Mouse (Mus musculus): ENCODE measurements around the gene Pilrb1. TPM values are rescaled to one million over a fixed set of nuclear protein-coding genes. Genes with fewer than 3 reads are reported as not detected.
"Not testable (repeated sequence)": the region's sequence is repeated elsewhere in the genome, so short reads cannot be mapped to it uniquely, and the experiment has no call there.

The Pilrb1 gene
- 1.3 and 1.7 TPM in 2 replicates for polyA plus RNA-seq (2016; fragmentation: Nextera tagmentation; extraction: Ambion mirVana)

DNA sequence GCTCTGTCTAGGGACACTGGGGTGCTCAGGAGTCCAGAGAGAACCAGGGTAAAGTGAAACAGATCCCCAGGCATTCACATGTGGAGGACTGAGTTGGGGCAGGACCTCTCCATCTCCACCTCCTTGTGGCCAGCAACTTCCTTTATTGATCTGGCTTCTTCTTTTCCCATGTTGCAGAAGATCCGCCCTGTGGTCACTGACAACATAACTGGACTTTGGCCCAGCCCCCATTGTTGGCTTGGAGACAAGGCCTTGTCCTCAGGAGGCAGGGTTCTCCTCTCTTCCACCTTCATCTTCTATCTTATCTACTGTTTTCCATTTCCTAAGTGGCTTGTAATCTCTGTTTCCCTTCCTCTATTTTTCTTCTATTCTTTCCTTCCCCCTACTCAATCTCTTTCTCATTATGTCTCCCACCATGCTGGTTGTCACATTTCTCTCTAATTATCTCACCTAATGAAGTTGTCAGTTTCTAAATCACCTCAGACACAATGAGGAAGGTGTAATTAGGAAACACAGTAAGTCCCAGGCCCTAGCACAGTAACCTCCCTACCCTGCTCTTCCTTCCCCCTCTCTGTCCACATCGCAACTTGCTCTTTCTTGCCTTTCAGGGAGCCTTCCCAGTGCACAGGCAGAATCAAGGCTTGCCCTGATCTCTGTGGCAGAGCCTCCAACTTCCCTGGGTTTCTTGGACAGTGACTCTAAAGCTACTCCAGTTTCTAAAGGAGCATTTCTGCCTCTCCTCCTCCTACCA is at the start of gene Pilrb1:
Gene Pilrb1 (minus strand): TSS at position 147 of the 751 bp plus-strand sequence.
- not testable (repeated sequence) for H3K27ac ChIP-seq; H3K4me2 ChIP-seq; H3K4me3 ChIP-seq; H3K9me3 ChIP-seq (replicated peaks); H3K4me1 ChIP-seq; ATAC-seq; H3K36me3 ChIP-seq; H3K9ac ChIP-seq; H3K27me3 ChIP-seq (replicated peaks)
- 15% methylated on average over 2 of the region's 2 CpGs for WGBS (ENCODE audit: insufficient replicate concordance)

DNA sequence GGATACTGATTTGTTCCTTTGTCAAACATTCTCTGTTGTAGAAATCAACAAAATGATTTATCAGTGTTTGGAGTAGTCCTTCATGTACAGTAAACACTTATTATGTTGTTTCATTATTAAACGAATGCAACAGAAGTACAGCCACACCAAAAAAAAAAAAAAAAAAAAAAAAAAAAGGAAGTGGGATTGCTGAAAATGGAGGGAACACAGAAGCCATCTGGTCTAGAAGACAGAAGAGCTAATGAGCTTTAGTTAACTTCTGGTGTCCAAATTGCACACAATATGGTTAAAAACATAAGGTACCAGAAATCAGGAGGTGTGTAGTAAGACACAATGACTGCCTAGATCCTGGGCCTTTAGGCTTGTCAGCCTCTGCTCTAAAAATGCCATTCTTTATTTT is 39.9 kb upstream of the Pilrb1 start:
- Histone ChIP-seq H3K27me3 (replicated peaks) (no peaks in the 10 kb centered on the region), H3K4me1 (no peaks in the 10 kb centered on the region), H3K4me2 (no peak overlapping the region), H3K4me3 (no peak overlapping the region), H3K9me3 (replicated peaks) (no peaks in the 10 kb centered on the region), H3K36me3 (no peaks in the 10 kb centered on the region), H3K27ac (no peak overlapping the region), H3K9ac (no peak overlapping the region)
- 30% methylated on average over 1 of the region's 1 CpGs for WGBS (ENCODE audit: insufficient replicate concordance)
- ATAC-seq: no peak

DNA sequence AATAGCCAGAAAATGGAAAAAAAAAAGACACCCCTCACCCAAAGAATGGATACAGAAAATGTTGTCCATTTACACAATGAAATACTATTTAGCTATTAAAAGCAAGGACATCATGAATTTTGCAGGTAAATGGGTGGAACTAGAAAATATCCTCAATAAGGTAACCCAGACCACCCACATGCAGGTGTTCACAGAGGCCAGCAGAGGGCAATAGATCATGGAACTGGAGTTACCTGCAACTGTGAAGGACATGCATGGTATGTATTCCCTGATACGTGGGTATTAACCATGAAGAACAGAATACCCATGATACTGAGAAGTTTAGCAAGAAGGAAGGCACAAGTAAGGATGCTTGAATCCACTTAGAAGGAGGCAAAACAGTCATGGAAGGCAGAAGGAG is 35.0 kb upstream of the Pilrb1 start:
- H3K4me3 ChIP-seq: no peak overlapping the region
- no peak for ATAC-seq
- WGBS (ENCODE audit: insufficient replicate concordance): 47% methylated on average over 1 of the region's 1 CpGs
- no peaks in the 10 kb centered on the region for H3K4me1 ChIP-seq
- H3K27ac ChIP-seq: no peak overlapping the region
- H3K9ac ChIP-seq: no peak overlapping the region
- no peaks in the 10 kb centered on the region for H3K36me3 ChIP-seq
- H3K9me3 ChIP-seq (replicated peaks): no peaks in the 10 kb centered on the region
- no peak overlapping the region for H3K4me2 ChIP-seq
- H3K27me3 ChIP-seq (replicated peaks): no peaks in the 10 kb centered on the region

DNA sequence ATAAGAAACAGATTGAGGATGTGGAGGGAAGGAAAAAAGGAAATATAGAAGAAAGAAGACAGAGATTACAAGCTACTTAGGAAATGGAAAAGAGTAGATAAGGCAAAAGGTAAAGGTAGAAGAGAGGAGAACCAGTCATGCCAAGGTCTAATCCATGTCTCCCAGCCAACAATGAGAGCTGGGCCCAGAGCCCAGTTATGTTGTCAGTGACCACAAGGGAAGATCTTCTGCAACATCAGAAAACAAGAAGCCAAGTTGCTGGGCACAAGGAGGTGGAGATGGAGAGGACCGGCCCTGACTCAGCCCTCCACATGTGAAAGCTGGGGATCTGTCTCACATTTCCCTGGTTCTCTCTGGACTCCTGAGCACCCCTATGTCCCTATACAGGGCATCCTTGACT is 29.8 kb upstream of the Pilrb1 start:
- WGBS (ENCODE audit: insufficient replicate concordance): 63% methylated on average over 1 of the region's 1 CpGs
- no peaks in the 10 kb centered on the region for H3K9me3 ChIP-seq (replicated peaks)

DNA sequence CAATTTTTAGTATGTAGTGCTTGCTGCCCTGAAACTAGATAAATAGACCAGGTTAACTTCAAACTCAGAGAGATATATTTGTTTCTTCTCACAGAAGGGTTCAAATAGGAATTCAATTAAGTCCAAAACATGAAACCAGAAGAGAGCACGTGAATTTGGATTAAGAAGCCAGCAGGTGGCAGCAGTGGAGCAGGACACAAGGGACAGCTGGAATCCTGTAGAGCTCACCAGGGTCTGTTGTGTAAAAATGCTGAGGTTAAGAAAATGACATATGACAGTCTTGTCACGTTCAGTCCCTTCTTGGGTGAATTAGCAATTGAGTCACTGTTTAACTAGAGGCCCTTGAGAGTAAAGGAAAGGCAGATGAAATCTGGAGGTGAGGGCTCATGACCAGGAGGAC is 28.0 kb upstream of the Pilrb1 start:
- Histone ChIP-seq H3K9ac (no peak overlapping the region), H3K27ac (no peak overlapping the region), H3K9me3 (replicated peaks) (no peaks in the 10 kb centered on the region), H3K27me3 (replicated peaks) (no peaks in the 10 kb centered on the region; the same call in 1 of the 2 replicates), H3K4me3 (no peak overlapping the region), H3K4me2 (no peak overlapping the region), H3K4me1 (no peaks in the 10 kb centered on the region), H3K36me3 (no peaks in the 10 kb centered on the region)
- no peak for ATAC-seq
- WGBS (ENCODE audit: insufficient replicate concordance): 0% methylated on average over 2 of the region's 2 CpGs

More for the DNA sequence above, 29.8 kb upstream of the Pilrb1 start:
- H3K4me3 ChIP-seq: no peak overlapping the region
- H3K27me3 ChIP-seq (replicated peaks): no peaks in the 10 kb centered on the region; the same call in 1 of the 2 replicates
- no peak for ATAC-seq
- no peak overlapping the region for H3K27ac ChIP-seq
- no peaks in the 10 kb centered on the region for H3K36me3 ChIP-seq
- no peak overlapping the region for H3K9ac ChIP-seq
- H3K4me1 ChIP-seq: no peaks in the 10 kb centered on the region
- no peak overlapping the region for H3K4me2 ChIP-seq

DNA sequence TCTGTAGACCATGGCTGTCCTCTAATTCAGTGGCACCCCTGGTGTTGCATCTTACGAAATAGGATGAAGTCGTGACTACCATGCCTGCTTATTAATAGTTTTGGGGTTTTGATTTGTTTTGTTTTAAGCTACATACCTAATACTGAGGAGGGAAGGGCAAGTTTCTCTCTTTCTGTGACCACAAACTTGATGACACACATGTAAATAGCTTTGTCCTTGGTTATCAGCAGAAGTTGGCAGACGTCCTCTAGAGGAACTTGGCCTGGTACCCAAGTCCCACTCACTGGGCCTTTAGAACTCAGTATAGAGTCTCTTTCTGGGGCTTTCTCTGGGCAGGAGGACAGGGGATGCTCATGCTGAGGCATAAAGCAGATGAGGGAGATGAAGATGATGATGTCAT is 25.4 kb upstream of the Pilrb1 start:
- no peak overlapping the region for H3K4me2 ChIP-seq
- H3K9me3 ChIP-seq (replicated peaks): no peaks in the 10 kb centered on the region
- ATAC-seq: no peak
- no peaks in the 10 kb centered on the region; the same call in 1 of the 2 replicates for H3K27me3 ChIP-seq (replicated peaks)
- H3K4me3 ChIP-seq: no peak overlapping the region
- H3K27ac ChIP-seq: no peak overlapping the region
- no peaks in the 10 kb centered on the region for H3K36me3 ChIP-seq
- no peak overlapping the region for H3K9ac ChIP-seq
- no peaks in the 10 kb centered on the region for H3K4me1 ChIP-seq
- WGBS (ENCODE audit: insufficient replicate concordance): 50% methylated on average over 3 of the region's 3 CpGs

DNA sequence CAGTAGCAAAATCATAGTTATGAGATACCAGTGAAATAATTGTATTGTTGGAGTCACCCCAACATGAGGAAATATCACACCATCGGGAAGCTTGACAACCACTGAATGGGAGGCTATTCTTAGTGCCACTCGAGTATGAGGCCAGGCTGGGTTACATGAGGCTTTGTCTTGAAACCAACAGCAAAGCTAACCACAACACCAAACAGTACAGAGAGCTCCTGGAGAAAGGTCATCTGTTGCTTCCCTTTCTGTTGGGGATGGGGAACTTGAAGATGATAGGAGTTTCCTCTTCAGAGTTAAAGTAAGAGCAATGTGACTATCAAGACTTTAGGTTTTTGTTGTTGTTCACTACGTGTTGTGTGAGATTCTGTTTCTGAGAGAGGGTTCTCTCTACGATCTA is 25.0 kb upstream of the Pilrb1 start:
- H3K4me1 ChIP-seq: no peaks in the 10 kb centered on the region
- H3K4me3 ChIP-seq: no peak overlapping the region
- no peaks in the 10 kb centered on the region; the same call in 1 of the 2 replicates for H3K27me3 ChIP-seq (replicated peaks)
- ATAC-seq: no peak
- H3K36me3 ChIP-seq: no peaks in the 10 kb centered on the region
- no peak overlapping the region for H3K4me2 ChIP-seq
- 28% methylated on average over 4 of the region's 4 CpGs for WGBS (ENCODE audit: insufficient replicate concordance)
- no peaks in the 10 kb centered on the region for H3K9me3 ChIP-seq (replicated peaks)
- H3K27ac ChIP-seq: no peak overlapping the region
- H3K9ac ChIP-seq: no peak overlapping the region

DNA sequence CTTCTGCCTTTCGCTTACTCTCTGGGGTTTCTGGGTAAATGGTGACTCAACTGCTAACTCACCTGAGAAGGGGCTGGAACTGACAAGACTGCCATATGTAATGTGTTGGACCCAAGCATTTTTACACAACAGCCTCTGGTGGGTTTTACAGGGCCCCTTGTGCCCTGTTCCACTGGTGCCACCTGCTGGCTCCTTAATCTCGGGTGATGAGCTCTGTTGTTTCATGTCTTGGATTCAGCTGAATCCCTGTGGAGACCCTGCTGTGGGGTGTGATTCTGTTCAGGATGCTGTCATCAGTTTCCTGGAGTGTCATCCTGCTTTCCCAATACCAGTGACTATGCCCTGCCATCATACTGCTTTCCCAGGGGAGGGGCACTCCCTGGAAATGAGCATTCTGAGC is 20.0 kb upstream of the Pilrb1 start:
- H3K27ac ChIP-seq: no peak overlapping the region
- H3K4me2 ChIP-seq: no peak overlapping the region
- ATAC-seq: no peak
- no peak overlapping the region for H3K9ac ChIP-seq
- WGBS (ENCODE audit: insufficient replicate concordance): 34% methylated on average over 2 of the region's 2 CpGs
- H3K27me3 ChIP-seq (replicated peaks): no peaks in the 10 kb centered on the region
- H3K4me1 ChIP-seq: no peaks in the 10 kb centered on the region
- no peaks in the 10 kb centered on the region for H3K9me3 ChIP-seq (replicated peaks)
- no peaks in the 10 kb centered on the region for H3K36me3 ChIP-seq
- H3K4me3 ChIP-seq: no peak overlapping the region

DNA sequence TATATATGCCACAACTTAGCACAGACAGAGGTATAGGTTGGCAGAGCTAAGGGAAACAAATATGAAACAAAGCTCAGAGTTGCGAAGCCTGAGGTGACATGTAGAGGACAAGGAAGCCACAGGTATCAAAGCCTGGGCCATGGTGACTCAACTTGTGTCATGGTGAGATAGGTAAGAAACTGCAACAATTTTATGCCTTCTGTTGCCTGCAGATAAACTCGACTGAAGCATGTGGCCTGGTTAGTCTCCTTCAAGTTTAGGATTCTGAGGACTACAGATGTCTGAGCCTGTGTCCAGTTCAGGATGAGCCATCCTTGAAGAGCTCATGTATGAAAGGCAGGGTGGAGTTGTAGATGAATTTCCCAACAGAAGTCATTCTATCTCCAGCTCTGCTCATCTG is 17.1 kb upstream of the Pilrb1 start:
- no peak for ATAC-seq
- no peaks in the 10 kb centered on the region for H3K9me3 ChIP-seq (replicated peaks)
- H3K4me3 ChIP-seq: no peak overlapping the region
- no peak overlapping the region for H3K9ac ChIP-seq
- H3K4me1 ChIP-seq: 0 out of 2 replicates have a peak, but pooled peaks cover 3% of the 10 kb centered on the region
- H3K36me3 ChIP-seq: no peaks in the 10 kb centered on the region
- 37% methylated on average over 2 of the region's 2 CpGs for WGBS (ENCODE audit: insufficient replicate concordance)
- no peak overlapping the region for H3K4me2 ChIP-seq
- H3K27me3 ChIP-seq (replicated peaks): no peaks in the 10 kb centered on the region
- no peak overlapping the region for H3K27ac ChIP-seq

DNA sequence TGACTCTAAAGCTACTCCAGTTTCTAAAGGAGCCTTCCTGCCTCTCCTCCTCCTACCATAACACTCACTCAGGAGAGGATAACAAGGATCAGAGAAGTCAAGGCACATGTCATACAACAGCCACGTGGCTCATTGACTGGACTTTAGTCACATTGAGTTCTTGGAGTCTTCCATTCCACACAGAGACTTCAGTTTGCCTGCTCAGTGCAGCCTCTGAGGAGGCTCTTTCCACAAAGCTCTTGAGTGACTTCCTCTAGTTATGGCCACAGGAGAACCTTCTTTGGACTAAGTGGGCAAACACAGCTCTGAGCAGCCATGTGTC is 14.4 kb upstream of the Pilrb1 start:
- H3K4me3 ChIP-seq; H3K27me3 ChIP-seq (replicated peaks); ATAC-seq; H3K36me3 ChIP-seq; H3K9me3 ChIP-seq (replicated peaks); H3K4me2 ChIP-seq; H3K27ac ChIP-seq; H3K4me1 ChIP-seq; H3K9ac ChIP-seq: not testable (repeated sequence)
- 10% methylated on average over 1 of the region's 1 CpGs for WGBS (ENCODE audit: insufficient replicate concordance)

DNA sequence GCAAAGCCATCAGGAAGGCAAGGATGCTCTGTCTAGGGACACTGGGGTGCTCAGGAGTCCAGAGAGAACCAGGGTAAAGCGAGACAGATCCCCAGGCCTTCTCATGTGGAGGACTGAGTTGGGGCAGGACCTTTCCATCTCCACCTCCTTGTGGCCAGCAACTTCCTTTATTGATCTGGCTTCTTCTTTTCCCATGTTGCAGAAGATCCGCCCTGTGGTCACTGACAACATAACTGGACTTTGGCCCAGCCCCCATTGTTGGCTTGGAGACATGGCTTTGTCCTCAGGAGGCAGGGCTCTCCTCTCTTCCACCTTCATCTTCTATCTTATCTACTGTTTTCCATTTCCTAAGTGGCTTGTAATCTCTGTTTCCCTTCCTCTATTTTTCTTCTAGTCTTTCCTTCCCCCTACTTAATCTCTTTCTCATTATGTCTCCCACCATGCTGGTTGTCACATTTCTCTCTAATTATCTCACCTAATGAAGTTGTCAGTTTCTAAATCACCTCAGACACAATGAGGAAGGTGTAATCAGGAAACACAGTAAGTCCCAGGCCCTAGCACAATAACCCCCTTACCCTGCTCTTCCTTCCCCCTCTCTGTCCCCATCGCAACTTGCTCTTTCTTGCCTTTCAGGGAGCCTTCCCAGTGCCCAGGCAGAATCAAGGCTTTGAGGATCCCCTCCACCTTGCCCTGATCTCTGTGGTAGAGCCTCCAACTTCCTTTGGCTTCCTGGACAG is 13.9 kb upstream of the Pilrb1 start, which contains the start of gene Pilrb2:
Gene Pilrb2 (minus strand): TSS at position 172 of the 737 bp plus-strand sequence.
- not testable (repeated sequence) for H3K36me3 ChIP-seq; H3K4me1 ChIP-seq; H3K27ac ChIP-seq; H3K27me3 ChIP-seq (replicated peaks); H3K4me3 ChIP-seq; H3K9me3 ChIP-seq (replicated peaks); H3K9ac ChIP-seq; ATAC-seq; H3K4me2 ChIP-seq
- 30% methylated on average over 3 of the region's 3 CpGs for WGBS (ENCODE audit: insufficient replicate concordance)

DNA sequence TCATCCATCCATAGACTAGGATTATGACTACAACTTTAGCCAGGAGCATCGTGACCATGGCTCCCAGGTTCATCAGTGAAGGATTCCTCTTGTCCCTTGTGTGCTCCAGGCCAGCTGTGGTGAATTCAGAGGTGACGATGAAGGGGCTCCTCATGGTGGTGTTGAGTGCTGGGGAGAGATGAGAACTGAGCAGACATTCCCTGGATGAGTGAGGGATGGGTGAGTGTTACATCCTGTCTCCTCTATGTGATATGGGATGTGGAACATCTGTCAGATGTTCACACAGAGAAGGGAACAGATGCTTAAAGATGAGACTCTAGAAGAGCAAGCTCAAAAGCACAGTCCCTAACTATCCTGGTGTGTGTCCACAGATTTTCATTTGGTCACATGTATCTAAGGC is 10.7 kb upstream of the Pilrb1 start:
- not testable (repeated sequence) for H3K4me1 ChIP-seq; H3K9ac ChIP-seq; H3K9me3 ChIP-seq (replicated peaks); H3K36me3 ChIP-seq; H3K27ac ChIP-seq; H3K4me3 ChIP-seq; H3K4me2 ChIP-seq; H3K27me3 ChIP-seq (replicated peaks); ATAC-seq
- WGBS (ENCODE audit: insufficient replicate concordance): 68% methylated on average over 2 of the region's 2 CpGs
